Mouse (Mus musculus) hindbrain, embryonic 12.5 days (tissue): ENCODE data around the gene Pigq. TPM values are rescaled to one million over a fixed set of nuclear protein-coding genes. Genes with fewer than 3 reads are reported as not detected.

Source experiments
- ATAC-seq: fragments of 200-750 bp; cut with Nextera tagmentation; 2 replicates; pipeline ENCODE4 v1.8.0; 2017; ENCODE audit warnings: moderate TSS enrichment; ENCODE audit not compliant: low FRiP score
- H3K27ac ChIP-seq: fragments of 300-500 bp; sonication (generic); 2 replicates; pipeline ENCODE4 v1.5.1; 2016; ENCODE audit warnings: mild to moderate bottlenecking
- H3K27me3 ChIP-seq: fragments of 300-500 bp; sonication (generic); 2 replicates; pipeline ENCODE4 v1.6.1; 2016; ENCODE audit warnings: mild to moderate bottlenecking
- H3K36me3 ChIP-seq: fragments of 300-500 bp; sonication (generic); 2 replicates; pipeline ENCODE4 v1.6.1; 2016; ENCODE audit warnings: mild to moderate bottlenecking
- H3K4me1 ChIP-seq: fragments of 300-500 bp; sonication (generic); 2 replicates; pipeline ENCODE4 v1.6.1; 2016
- H3K4me2 ChIP-seq: fragments of 300-500 bp; sonication (generic); replicated peaks from 2 replicates; pipeline ENCODE4 v1.6.1; 2016; ENCODE audit warnings: mild to moderate bottlenecking
- H3K4me3 ChIP-seq: fragments of 300-500 bp; sonication (generic); 2 replicates; pipeline ENCODE4 v1.5.1; 2016; ENCODE audit warnings: mild to moderate bottlenecking
- H3K9ac ChIP-seq: fragments of 300-500 bp; sonication (generic); 2 replicates; pipeline ENCODE4 v1.6.1; 2016; ENCODE audit warnings: mild to moderate bottlenecking, moderate library complexity
- H3K9me3 ChIP-seq: fragments of 300-500 bp; sonication (generic); replicated peaks from 2 replicates; pipeline ENCODE4 v1.6.1; 2016; ENCODE audit warnings: mild to moderate bottlenecking
- WGBS: fragments of 180-500 bp; shearing (Covaris S2); methylation state at CpG from one replicate; pipeline ENCODE4 v1.1.7; 2016; 5-methylcytosine and 5-hydroxymethylcytosine counted together
- polyA plus RNA-seq: library from polyadenylated mRNA; unstranded; fragments of >200 nt; fragmentation: Nextera tagmentation; extraction: Ambion mirVana; gene quantifications from 2 replicates; pipeline ENCODE4 v1.2.1, GENCODE M21; 2016

Pigq gene
- polyA plus RNA-seq, 1 experiment from 2014 or later: 53.6 TPM

DNA sequence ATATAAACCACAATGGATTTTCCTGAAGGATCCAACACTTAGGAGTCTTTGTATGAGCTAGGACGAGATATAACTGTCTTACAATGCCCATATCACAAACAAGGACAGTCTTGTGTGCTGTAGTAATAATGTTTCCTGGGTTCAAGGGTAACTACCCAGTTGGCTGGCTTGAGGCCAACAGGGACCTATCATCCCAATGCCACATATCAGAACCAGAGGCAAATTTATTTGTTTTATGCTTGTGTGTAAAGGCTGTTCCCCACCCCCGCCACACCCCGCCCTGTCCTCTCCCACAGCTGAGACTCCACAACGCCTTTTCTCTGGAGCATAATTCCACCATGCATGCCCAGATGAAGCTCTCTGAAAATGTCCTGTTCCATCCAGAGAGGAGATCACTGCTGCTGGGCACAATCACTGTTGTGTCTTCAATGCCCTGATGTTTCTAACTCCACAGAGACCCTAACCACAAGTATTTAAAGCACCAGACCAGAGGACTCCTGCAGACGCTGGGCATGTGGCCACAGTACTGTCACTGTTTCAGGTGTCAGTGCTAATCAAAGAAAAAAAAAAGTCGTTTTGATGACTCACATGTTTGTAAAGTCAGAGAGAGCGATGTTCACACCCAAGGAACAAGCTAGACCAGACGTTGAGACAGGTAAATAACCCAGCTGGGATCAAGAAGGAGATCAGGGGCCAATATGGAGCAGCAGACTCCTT lies 27.6 kb downstream of the Pigq start:
- Histone ChIP-seq H3K27me3 (no peaks in the 10 kb centered on the region), H3K36me3 (peaks cover 13% of the 10 kb centered on the region; the same call in 1 of the 2 replicates), H3K4me2 (0 out of 2 replicates have a peak overlapping the region, but pooled peaks have one; percentile 78), H3K4me3 (no peak overlapping the region), H3K4me1 (peaks cover 22% of the 10 kb centered on the region), H3K9ac (no peak overlapping the region), H3K27ac (no peak overlapping the region), H3K9me3 (no peaks in the 10 kb centered on the region)
- WGBS: 89% methylated on average over 8 of the region's 8 CpGs
- ATAC-seq: no peak

- ATAC-seq: no peak
- H3K9ac ChIP-seq: no peak overlapping the region
- H3K9me3 ChIP-seq: no peaks in the 10 kb centered on the region
- H3K36me3 ChIP-seq: peaks cover 19% of the 10 kb centered on the region
- H3K27me3 ChIP-seq: no peaks in the 10 kb centered on the region
- H3K4me3 ChIP-seq: no peak overlapping the region
- peaks cover 19% of the 10 kb centered on the region for H3K4me1 ChIP-seq
- WGBS: 91% methylated on average over 4 of the region's 4 CpGs
- H3K4me2 ChIP-seq: no peak overlapping the region
- H3K27ac ChIP-seq: no peak overlapping the region
These were observed 30.4 kb downstream of the Pigq start for GRCm38 (mm10) chr17:25914295-25914694.

- Histone ChIP-seq H3K4me1 (peaks cover 18% of the 10 kb centered on the region), H3K4me3 (no peak overlapping the region), H3K36me3 (peaks cover 19% of the 10 kb centered on the region), H3K4me2 (no peak overlapping the region), H3K9me3 (no peaks in the 10 kb centered on the region), H3K9ac (no peak overlapping the region), H3K27me3 (no peaks in the 10 kb centered on the region), H3K27ac (no peak overlapping the region)
- WGBS: 94% methylated on average over 1 of the region's 1 CpGs
- ATAC-seq: no peak
These were observed 30.9 kb downstream of the Pigq start for GRCm38 (mm10) chr17:25913877-25914275.

- Histone ChIP-seq H3K4me3 (no peak overlapping the region), H3K4me2 (no peak overlapping the region), H3K9me3 (no peaks in the 10 kb centered on the region), H3K9ac (no peak overlapping the region), H3K27me3 (no peaks in the 10 kb centered on the region), H3K27ac (no peak overlapping the region), H3K4me1 (peaks cover 13% of the 10 kb centered on the region), H3K36me3 (peaks cover 19% of the 10 kb centered on the region)
- 91% methylated on average over 14 of the region's 14 CpGs for WGBS
- no peak for ATAC-seq
These were observed 31.4 kb downstream of the Pigq start for GRCm38 (mm10) chr17:25913186-25913876.

GRCm38 (mm10) chr17:25911816-25912215 lies 32.9 kb downstream of the Pigq start:
- Histone ChIP-seq H3K27ac (no peak overlapping the region), H3K9me3 (no peaks in the 10 kb centered on the region), H3K4me1 (no peaks in the 10 kb centered on the region; the same call in 1 of the 2 replicates), H3K27me3 (no peaks in the 10 kb centered on the region), H3K4me2 (no peak overlapping the region), H3K36me3 (peaks cover 11% of the 10 kb centered on the region), H3K9ac (no peak overlapping the region), H3K4me3 (no peak overlapping the region)
- WGBS: 85% methylated on average over 4 of the region's 4 CpGs
- no peak for ATAC-seq

DNA sequence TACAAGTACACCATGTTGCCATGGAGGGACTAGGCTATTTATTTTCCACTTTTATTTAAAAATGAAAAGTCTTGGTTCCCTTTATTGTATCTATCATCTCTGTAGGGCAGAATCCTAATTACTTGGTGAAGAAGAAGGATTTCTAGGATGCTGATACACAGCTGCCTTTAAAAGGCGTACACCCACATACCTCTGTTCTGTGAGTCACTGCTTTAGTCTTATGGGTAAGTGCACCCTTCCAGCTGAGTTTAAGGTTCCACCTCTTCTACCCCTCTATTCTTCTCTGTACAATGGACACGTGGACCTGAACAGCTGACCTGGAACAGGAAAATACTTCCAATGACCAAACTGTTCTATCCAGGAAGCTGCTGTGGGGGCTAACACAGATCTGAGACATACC lies 37.1 kb downstream of the Pigq start:
- Histone ChIP-seq H3K4me3 (no peak overlapping the region), H3K4me1 (no peaks in the 10 kb centered on the region), H3K27ac (no peak overlapping the region), H3K9me3 (no peaks in the 10 kb centered on the region), H3K4me2 (no peak overlapping the region), H3K36me3 (peaks cover 8% of the 10 kb centered on the region), H3K27me3 (no peaks in the 10 kb centered on the region), H3K9ac (no peak overlapping the region)
- ATAC-seq: no peak
- WGBS: 88% methylated on average over 2 of the region's 2 CpGs

DNA sequence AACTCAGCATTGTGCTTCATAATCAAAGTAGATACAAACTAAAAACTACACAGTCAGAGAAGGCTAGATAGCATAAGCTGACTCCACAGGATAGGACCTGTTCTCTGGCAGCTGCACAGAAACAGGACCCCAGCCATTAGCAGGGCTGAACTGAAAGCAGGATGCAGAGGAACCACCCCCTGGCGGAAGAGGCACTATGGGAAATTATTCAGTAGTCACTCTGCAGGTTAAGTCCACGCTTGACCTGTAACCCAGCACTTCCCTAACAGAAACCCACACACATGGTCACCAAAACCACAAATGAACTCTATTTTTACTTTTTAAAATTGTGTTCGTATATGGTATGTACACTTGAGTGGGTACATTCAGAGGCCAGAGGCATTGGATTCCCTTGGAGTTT lies 41.7 kb downstream of the Pigq start:
- Histone ChIP-seq H3K4me3 (no peak overlapping the region), H3K27ac (no peak overlapping the region), H3K4me1 (no peaks in the 10 kb centered on the region), H3K27me3 (no peaks in the 10 kb centered on the region), H3K9me3 (no peaks in the 10 kb centered on the region), H3K9ac (no peak overlapping the region), H3K4me2 (no peak overlapping the region), H3K36me3 (peaks cover 8% of the 10 kb centered on the region)
- ATAC-seq: no peak
- WGBS: 90% methylated on average over 3 of the region's 3 CpGs

GRCm38 (mm10) chr17:25900193-25900592 lies 44.5 kb downstream of the Pigq start:
- H3K27ac ChIP-seq: no peak overlapping the region
- 91% methylated on average over 1 of the region's 1 CpGs for WGBS
- no peak for ATAC-seq
- H3K4me1 ChIP-seq: peaks cover 5% of the 10 kb centered on the region; the same call in 1 of the 2 replicates
- no peak overlapping the region for H3K9ac ChIP-seq
- peaks cover 8% of the 10 kb centered on the region for H3K36me3 ChIP-seq
- H3K9me3 ChIP-seq: no peaks in the 10 kb centered on the region
- H3K27me3 ChIP-seq: no peaks in the 10 kb centered on the region
- H3K4me2 ChIP-seq: no peak overlapping the region
- H3K4me3 ChIP-seq: no peak overlapping the region

DNA sequence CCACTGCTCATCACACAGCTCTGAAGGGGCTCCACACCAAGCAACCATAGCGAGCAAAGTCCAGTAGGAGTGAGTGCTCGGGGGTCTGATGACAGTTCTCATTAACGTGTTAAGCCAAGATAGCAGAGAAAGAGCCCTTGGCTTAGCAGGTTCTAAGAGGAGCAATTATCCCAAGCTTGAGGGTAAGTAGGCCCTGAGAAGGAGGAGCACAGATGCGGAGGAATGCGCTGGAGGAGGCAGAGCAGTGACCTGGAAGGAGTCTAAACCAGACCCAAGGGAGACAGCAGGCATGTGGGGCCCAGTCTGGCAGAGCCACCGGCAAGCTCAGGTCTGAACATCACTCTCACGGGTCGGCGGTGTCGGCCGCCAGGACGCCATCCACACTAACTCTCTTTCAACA lies 48.8 kb downstream of the Pigq start:
- Histone ChIP-seq H3K4me3 (no peak overlapping the region), H3K9me3 (no peaks in the 10 kb centered on the region), H3K4me2 (no peak overlapping the region), H3K27ac (no peak overlapping the region), H3K36me3 (peaks cover 7% of the 10 kb centered on the region), H3K27me3 (no peaks in the 10 kb centered on the region), H3K4me1 (peaks cover 9% of the 10 kb centered on the region; the same call in 1 of the 2 replicates), H3K9ac (no peak overlapping the region)
- ATAC-seq: no peak
- 52% methylated on average over 12 of the region's 12 CpGs for WGBS

GRCm38 (mm10) chr17:25895415-25895814 lies 49.3 kb downstream of the Pigq start:
- Histone ChIP-seq H3K9ac (no peak overlapping the region), H3K9me3 (no peaks in the 10 kb centered on the region), H3K4me1 (peaks cover 9% of the 10 kb centered on the region; the same call in 1 of the 2 replicates), H3K4me2 (no peak overlapping the region), H3K27ac (no peak overlapping the region), H3K4me3 (no peak overlapping the region), H3K36me3 (peaks cover 3% of the 10 kb centered on the region), H3K27me3 (no peaks in the 10 kb centered on the region)
- 33% methylated on average over 2 of the region's 2 CpGs for WGBS
- no peak for ATAC-seq

DNA sequence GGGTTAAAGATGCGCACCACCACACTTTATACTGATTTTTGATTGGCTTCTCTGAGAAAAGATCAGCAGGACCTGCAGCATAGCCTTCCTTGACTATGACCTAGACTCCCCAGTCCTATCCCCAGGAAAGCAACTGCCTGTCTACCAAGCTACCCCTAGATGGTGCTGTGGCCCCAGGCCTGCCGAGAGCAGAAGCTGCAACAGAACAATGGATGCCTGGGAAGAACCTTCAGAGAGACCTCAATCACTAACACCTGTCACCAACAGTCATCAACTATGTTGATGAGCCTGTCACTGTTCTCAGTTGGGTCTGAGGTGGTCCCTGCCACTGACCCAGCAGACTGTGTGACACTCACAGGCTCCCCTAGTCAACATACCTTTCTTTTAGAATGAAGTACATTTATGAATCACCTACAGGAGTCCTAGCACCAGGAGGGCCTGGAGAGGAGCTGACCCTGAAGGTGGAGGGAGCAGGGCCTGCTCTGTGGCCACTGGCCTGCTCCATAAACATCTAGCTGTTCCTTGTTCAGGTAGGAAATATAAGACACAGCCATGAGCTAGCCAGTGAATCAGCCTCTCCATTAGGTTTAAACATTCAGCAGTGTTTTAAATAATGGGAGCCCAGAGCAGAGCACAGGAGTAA lies 50.6 kb downstream of the Pigq start:
- Histone ChIP-seq H3K4me2 (no peak overlapping the region), H3K27me3 (no peaks in the 10 kb centered on the region), H3K36me3 (peaks cover 6% of the 10 kb centered on the region), H3K4me1 (peaks cover 9% of the 10 kb centered on the region; the same call in 1 of the 2 replicates), H3K9ac (no peak overlapping the region), H3K9me3 (no peaks in the 10 kb centered on the region), H3K27ac (peak overlapping the region; percentile 58; the same call in 1 of the 2 replicates), H3K4me3 (no peak overlapping the region)
- ATAC-seq: peak; percentile 85
- WGBS: 31% methylated on average over 2 of the region's 2 CpGs

GRCm38 (mm10) chr17:25888837-25889236 lies 55.9 kb downstream of the Pigq start:
- WGBS: 90% methylated on average over 3 of the region's 3 CpGs
- no peak for ATAC-seq
- no peak overlapping the region for H3K9ac ChIP-seq
- H3K36me3 ChIP-seq: peaks cover 36% of the 10 kb centered on the region
- no peaks in the 10 kb centered on the region for H3K27me3 ChIP-seq
- H3K4me2 ChIP-seq: no peak overlapping the region
- no peak overlapping the region for H3K4me3 ChIP-seq
- H3K4me1 ChIP-seq: no peaks in the 10 kb centered on the region
- no peak overlapping the region for H3K27ac ChIP-seq
- H3K9me3 ChIP-seq: no peaks in the 10 kb centered on the region
